Mouse (Mus musculus): ENCODE data around the gene Zglp1. TPM values are rescaled to one million over a fixed set of nuclear protein-coding genes. Genes with fewer than 3 reads are reported as not detected.

The Zglp1 gene
- polyA plus RNA-seq, 1 experiment from 2014 or later, result 1.9 TPM

DNA sequence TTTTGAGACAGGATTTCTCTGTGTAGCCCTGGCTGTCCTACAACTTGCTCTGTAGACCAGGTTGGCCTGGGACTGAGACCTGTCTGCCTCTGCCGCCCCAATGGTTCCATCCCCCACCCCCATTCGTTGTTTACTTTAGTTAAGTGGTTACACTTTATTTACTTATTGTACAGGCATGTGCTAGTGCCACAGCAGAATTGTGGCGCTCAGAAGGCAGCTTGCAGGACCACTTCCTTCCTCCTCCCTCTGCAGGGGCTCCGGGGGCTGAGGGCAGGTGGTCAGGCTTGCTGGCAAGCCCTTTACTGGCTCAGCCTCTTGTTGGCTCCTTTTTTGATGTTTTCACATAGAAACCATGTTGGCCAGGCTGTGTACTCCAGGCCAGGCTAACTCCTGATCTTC is 49.7 kb downstream of the Zglp1 start:
- Histone ChIP-seq H3K27ac (no peak overlapping the region), H3K27me3 (peaks cover 87% of the 10 kb centered on the region), H3K9me3 (no peaks in the 10 kb centered on the region), H3K4me2 (no peak overlapping the region), H3K4me3 (0 out of 2 replicates have a peak overlapping the region, but pooled peaks have one; percentile 8), H3K9ac (no peak overlapping the region), H3K36me3 (no peaks in the 10 kb centered on the region), H3K4me1 (replicated peaks) (peaks cover 15% of the 10 kb centered on the region)
- no peak for ATAC-seq (ENCODE audit: low FRiP score)
- WGBS, result 39% methylated on average over 4 of the region's 4 CpGs

DNA sequence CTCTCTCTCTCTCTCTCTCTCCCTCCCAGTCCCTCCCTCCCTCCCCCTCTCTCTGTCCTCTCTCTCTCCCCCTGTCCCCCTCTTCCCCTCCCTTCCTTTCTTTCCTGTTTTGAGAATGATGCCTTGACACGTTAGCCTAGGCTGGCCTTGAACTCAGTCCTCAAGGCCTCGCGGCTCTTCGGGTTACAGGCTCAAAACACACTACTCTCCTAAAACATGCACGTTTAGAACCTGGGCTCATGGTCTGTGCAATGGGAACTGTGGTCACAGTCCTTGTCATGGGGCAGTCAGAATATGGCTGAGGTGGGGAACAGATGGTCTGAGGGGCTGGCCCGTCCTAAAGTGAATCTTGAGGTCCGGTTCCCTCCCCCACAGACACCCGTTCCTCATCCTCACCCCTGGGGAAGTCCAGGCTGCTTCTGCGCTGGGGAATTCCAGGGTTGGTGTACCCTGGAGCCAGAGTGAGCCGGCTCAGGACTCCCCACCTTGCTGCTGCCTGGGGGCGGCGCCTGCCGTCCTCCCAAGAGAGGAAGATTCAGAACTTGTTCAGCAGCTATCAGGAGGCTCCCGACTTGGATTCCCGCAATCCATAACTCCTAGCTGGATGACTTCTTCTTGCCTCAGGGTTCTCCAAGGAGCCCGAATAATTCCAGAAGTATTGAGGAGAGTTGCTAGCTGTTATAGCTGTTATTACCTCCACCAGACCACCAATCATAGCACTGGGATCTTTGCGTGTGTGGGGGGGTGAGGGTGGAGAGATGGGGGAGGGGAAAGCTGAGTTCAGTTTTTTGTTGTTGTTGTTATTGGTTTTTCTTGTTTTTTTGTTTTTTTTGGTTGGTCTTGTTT is 50.3 kb downstream of the Zglp1 start:
- ATAC-seq (ENCODE audit: low FRiP score), result no peak
- 8% methylated on average over 16 of the region's 17 CpGs for WGBS
- Histone ChIP-seq H3K36me3 (no peaks in the 10 kb centered on the region), H3K9me3 (no peaks in the 10 kb centered on the region), H3K4me1 (replicated peaks) (peaks cover 15% of the 10 kb centered on the region), H3K4me2 (peak overlapping the region; percentile 13; the same call in 1 of the 2 replicates), H3K4me3 (peak overlapping the region; percentile 25; the same call in 1 of the 2 replicates), H3K27ac (no peak overlapping the region), H3K9ac (no peak overlapping the region), H3K27me3 (peaks cover 84% of the 10 kb centered on the region)

- peak within 1 kb of the TSS; percentile 45 for H3K4me2 ChIP-seq
- H3K27me3 ChIP-seq, result peaks cover 76% of the 10 kb centered on the region
- under 1% methylated on average over 30 of the region's 30 CpGs for WGBS
- H3K4me3 ChIP-seq, result peak within 1 kb of the TSS; percentile 25
- peak within 1 kb of the TSS; percentile 58; the same call in 1 of the 2 replicates for H3K9ac ChIP-seq
- no peaks in the 10 kb centered on the region for H3K9me3 ChIP-seq
- peak; percentile 21; the same call in 1 of the 2 replicates for ATAC-seq (ENCODE audit: low FRiP score)
- H3K27ac ChIP-seq, result no peak within 1 kb of the TSS
- H3K36me3 ChIP-seq, result no peaks in the 10 kb centered on the region
- peaks cover 15% of the 10 kb centered on the region for H3K4me1 ChIP-seq (replicated peaks)
These were observed 51.2 kb downstream of the Zglp1 start, which contains the start of gene Icam1 for GRCm38 (mm10) chr9:21015571-21016130. TSS of gene Icam1 (plus strand) at chr9:21015985.

- Histone ChIP-seq H3K4me3 (peak overlapping the region; percentile 25), H3K9ac (no peak overlapping the region), H3K4me1 (replicated peaks) (peaks cover 15% of the 10 kb centered on the region), H3K27ac (no peak overlapping the region), H3K4me2 (peak overlapping the region; percentile 45), H3K9me3 (no peaks in the 10 kb centered on the region), H3K27me3 (peaks cover 76% of the 10 kb centered on the region), H3K36me3 (no peaks in the 10 kb centered on the region)
- 3% methylated on average over 28 of the region's 29 CpGs for WGBS
- no peak for ATAC-seq (ENCODE audit: low FRiP score)
These were observed 52.0 kb downstream of the Zglp1 start for GRCm38 (mm10) chr9:21014691-21015570.

MicroRNAs encoded within 50 kb of the gene (microRNA counts, 519-probe panel; counts per million panel counts)
- 3,632 counts per million, percentile 50 among the panel's probes with 10 or more counts for microRNA mmu-miR-1900

Small RNA genes lying within 50 kb of the gene (microRNA-seq; reads per million reads assigned to microRNA genes)
- gene Mir1900, result not detected
- gene Mir7082, result 0.93 reads per million

Other genes with a start within 250 kb of the Zglp1 start
- not detected in 2 replicates for gene Rdh8, start 248.6 kb downstream of the Zglp1 start, polyA plus RNA-seq (2015; fragmentation: Nextera tagmentation; extraction: Ambion mirVana)
- gene A230050P20Rik, start 198.5 kb downstream of the Zglp1 start, polyA plus RNA-seq (2015; fragmentation: Nextera tagmentation; extraction: Ambion mirVana), result 1.9 and 2.3 TPM in 2 replicates
- gene Angptl6, start 187.4 kb downstream of the Zglp1 start, polyA plus RNA-seq (2015; fragmentation: Nextera tagmentation; extraction: Ambion mirVana), result 9.8 and 10.1 TPM in 2 replicates
- 46.9 and 50.3 TPM in 2 replicates for gene Ppan, start 178.9 kb downstream of the Zglp1 start, polyA plus RNA-seq (2015; fragmentation: Nextera tagmentation; extraction: Ambion mirVana)
- gene Eif3g, start 168.5 kb downstream of the Zglp1 start, polyA plus RNA-seq (2015; fragmentation: Nextera tagmentation; extraction: Ambion mirVana), result 252 and 265 TPM in 2 replicates
- gene Dnmt1, start 107.2 kb downstream of the Zglp1 start, polyA plus RNA-seq (2015; fragmentation: Nextera tagmentation; extraction: Ambion mirVana), result 65.1 and 65.8 TPM in 2 replicates
- gene S1pr2, start 90.3 kb downstream of the Zglp1 start, polyA plus RNA-seq (2015; fragmentation: Nextera tagmentation; extraction: Ambion mirVana), result 11.0 and 14.3 TPM in 2 replicates
- gene Mrpl4, start 64.4 kb downstream of the Zglp1 start, polyA plus RNA-seq (2015; fragmentation: Nextera tagmentation; extraction: Ambion mirVana), result 98.2 and 104 TPM in 2 replicates
- 3.4 and 4.4 TPM in 2 replicates for gene Icam1, start 51.1 kb downstream of the Zglp1 start, polyA plus RNA-seq (2015; fragmentation: Nextera tagmentation; extraction: Ambion mirVana)
- 0.21 TPM in 1 of 2 replicates, not detected in the other for gene Icam4, start 37.7 kb downstream of the Zglp1 start, polyA plus RNA-seq (2015; fragmentation: Nextera tagmentation; extraction: Ambion mirVana)
- gene Icam5, start 35.0 kb downstream of the Zglp1 start, polyA plus RNA-seq (2015; fragmentation: Nextera tagmentation; extraction: Ambion mirVana), result 0.58 and 0.80 TPM in 2 replicates
- gene Gm49373, start 6.0 kb upstream of the Zglp1 start, polyA plus RNA-seq (2015; fragmentation: Nextera tagmentation; extraction: Ambion mirVana), result 1.9 and 2.4 TPM in 2 replicates
- 57.3 and 63.1 TPM in 2 replicates for gene Fdx1l, start 6.5 kb upstream of the Zglp1 start, polyA plus RNA-seq (2015; fragmentation: Nextera tagmentation; extraction: Ambion mirVana)
- 0.92 and 2.8 TPM in 2 replicates for gene Gm38431, start 24.9 kb upstream of the Zglp1 start, polyA plus RNA-seq (2015; fragmentation: Nextera tagmentation; extraction: Ambion mirVana)
- gene Raver1, start 24.9 kb upstream of the Zglp1 start, polyA plus RNA-seq (2015; fragmentation: Nextera tagmentation; extraction: Ambion mirVana), result 28.3 and 32.5 TPM in 2 replicates
- gene Tyk2, start 64.2 kb upstream of the Zglp1 start, polyA plus RNA-seq (2015; fragmentation: Nextera tagmentation; extraction: Ambion mirVana), result 12.4 and 12.8 TPM in 2 replicates
- gene Cdc37, start 82.9 kb upstream of the Zglp1 start, polyA plus RNA-seq (2015; fragmentation: Nextera tagmentation; extraction: Ambion mirVana), result 221 and 223 TPM in 2 replicates
- gene Pde4a, start 98.6 kb upstream of the Zglp1 start, polyA plus RNA-seq (2015; fragmentation: Nextera tagmentation; extraction: Ambion mirVana), result 17.6 and 18.8 TPM in 2 replicates
- 61.8 and 64.7 TPM in 2 replicates for gene Keap1, start 172.3 kb upstream of the Zglp1 start, polyA plus RNA-seq (2015; fragmentation: Nextera tagmentation; extraction: Ambion mirVana)
- 2.8 and 3.4 TPM in 2 replicates for gene S1pr5, start 181.3 kb upstream of the Zglp1 start, polyA plus RNA-seq (2015; fragmentation: Nextera tagmentation; extraction: Ambion mirVana)
- gene Atg4d, start 198.2 kb upstream of the Zglp1 start, polyA plus RNA-seq (2015; fragmentation: Nextera tagmentation; extraction: Ambion mirVana), result 51.1 and 51.8 TPM in 2 replicates
- gene Kri1, start 220.9 kb upstream of the Zglp1 start, polyA plus RNA-seq (2015; fragmentation: Nextera tagmentation; extraction: Ambion mirVana), result 16.3 and 17.1 TPM in 2 replicates
- 89.2 and 90.3 TPM in 2 replicates for gene Cdkn2d, start 224.3 kb upstream of the Zglp1 start, polyA plus RNA-seq (2015; fragmentation: Nextera tagmentation; extraction: Ambion mirVana)
- 0.62 and 0.71 TPM in 2 replicates for gene Ap1m2, start 245.2 kb upstream of the Zglp1 start, polyA plus RNA-seq (2015; fragmentation: Nextera tagmentation; extraction: Ambion mirVana)

Measured in hindbrain, embryonic 13.5 days (tissue).